Mouse (Mus musculus): Measurements from ENCODE around the gene Hbq1a. TPM values are rescaled to one million over a fixed set of nuclear protein-coding genes. Genes with fewer than 3 reads are reported as not detected.
A peak's percentile ranks its signal among the peaks of the same experiment; 100 is the strongest.
"Not testable (repeated sequence)": the region's sequence is repeated elsewhere in the genome, so short reads cannot be mapped to it uniquely, and the experiment has no call there.

Gene Hbq1a
- polyA plus RNA-seq, 1 experiment from 2014 or later: 0.64 TPM

GRCm38 (mm10) chr11:32292819-32293218 lies 7.0 kb upstream of the Hbq1a start:
- not testable (repeated sequence) for H3K27ac ChIP-seq (ENCODE audit: low read depth, low read length); H3K27me3 ChIP-seq (ENCODE audit: control insufficient read depth, insufficient read depth, low read length); ATAC-seq (replicated peaks; ENCODE audit: insufficient number of reproducible peaks, low FRiP score, low TSS enrichment); H3K9me3 ChIP-seq (replicated peaks; ENCODE audit: control insufficient read depth, low read length); H3K4me1 ChIP-seq (ENCODE audit: control insufficient read depth, insufficient read depth, low read length); H3K36me3 ChIP-seq (ENCODE audit: control insufficient read depth, insufficient read depth, low read length); H3K4me3 ChIP-seq (ENCODE audit: low read depth, low read length); H3K9ac ChIP-seq (ENCODE audit: low read depth, low read length)
- 0 out of 2 replicates have a peak overlapping the region, but pooled peaks have one; percentile 16 for H3K4me2 ChIP-seq
- 69% methylated on average over 4 of the region's 4 CpGs for WGBS (ENCODE audit: insufficient replicate concordance)

- not testable (repeated sequence) for H3K9me3 ChIP-seq (replicated peaks; ENCODE audit: control insufficient read depth, low read length); H3K27me3 ChIP-seq (ENCODE audit: control insufficient read depth, insufficient read depth, low read length); ATAC-seq (replicated peaks; ENCODE audit: insufficient number of reproducible peaks, low FRiP score, low TSS enrichment); H3K36me3 ChIP-seq (ENCODE audit: control insufficient read depth, insufficient read depth, low read length); H3K4me3 ChIP-seq (ENCODE audit: low read depth, low read length); H3K4me1 ChIP-seq (ENCODE audit: control insufficient read depth, insufficient read depth, low read length)
- Histone ChIP-seq H3K4me2 (peak overlapping the region; percentile 24; the same call in 1 of the 2 replicates), H3K27ac (ENCODE audit: low read depth, low read length) (peak overlapping the region; percentile 66), H3K9ac (ENCODE audit: low read depth, low read length) (0 out of 2 replicates have a peak overlapping the region, but pooled peaks have one; percentile 1)
- 54% methylated on average over 3 of the region's 3 CpGs for WGBS (ENCODE audit: insufficient replicate concordance)
Measured at GRCm38 (mm10) chr11:32293479-32293878, 6.4 kb upstream of the Hbq1a start.

GRCm38 (mm10) chr11:32296203-32296602 lies 3.7 kb upstream of the Hbq1a start, which contains the start of gene Hba-a2:
Hba-a2 (plus strand) TSS chr11:32296489.
- not testable (repeated sequence) for H3K9me3 ChIP-seq (replicated peaks; ENCODE audit: control insufficient read depth, low read length); H3K36me3 ChIP-seq (ENCODE audit: control insufficient read depth, insufficient read depth, low read length); H3K27me3 ChIP-seq (ENCODE audit: control insufficient read depth, insufficient read depth, low read length); H3K4me3 ChIP-seq (ENCODE audit: low read depth, low read length); H3K4me1 ChIP-seq (ENCODE audit: control insufficient read depth, insufficient read depth, low read length)
- WGBS (ENCODE audit: insufficient replicate concordance): no CpG with 5 or more reads among the region's 4 CpGs
- ATAC-seq (replicated peaks; ENCODE audit: insufficient number of reproducible peaks, low FRiP score, low TSS enrichment): peak; percentile 82
- Histone ChIP-seq H3K4me2 (peak within 1 kb of the TSS; percentile 49), H3K9ac (ENCODE audit: low read depth, low read length) (0 out of 2 replicates have a peak within 1 kb of the TSS, but pooled peaks have one; percentile 22), H3K27ac (ENCODE audit: low read depth, low read length) (peak within 1 kb of the TSS; percentile 46; the same call in 1 of the 2 replicates)

- 26% methylated on average over 2 of the region's 2 CpGs for WGBS (ENCODE audit: insufficient replicate concordance)
- not testable (repeated sequence) for H3K9ac ChIP-seq (ENCODE audit: low read depth, low read length); H3K4me1 ChIP-seq (ENCODE audit: control insufficient read depth, insufficient read depth, low read length); ATAC-seq (replicated peaks; ENCODE audit: insufficient number of reproducible peaks, low FRiP score, low TSS enrichment); H3K9me3 ChIP-seq (replicated peaks; ENCODE audit: control insufficient read depth, low read length); H3K27ac ChIP-seq (ENCODE audit: low read depth, low read length); H3K36me3 ChIP-seq (ENCODE audit: control insufficient read depth, insufficient read depth, low read length); H3K4me3 ChIP-seq (ENCODE audit: low read depth, low read length); H3K4me2 ChIP-seq
- peaks cover 11% of the 10 kb centered on the region for H3K27me3 ChIP-seq (ENCODE audit: control insufficient read depth, insufficient read depth, low read length)
Measured at GRCm38 (mm10) chr11:32297417-32297816, 2.5 kb upstream of the Hbq1a start.

- H3K27ac ChIP-seq (ENCODE audit: low read depth, low read length): no peak overlapping the region
- no peaks in the 10 kb centered on the region for H3K36me3 ChIP-seq (ENCODE audit: control insufficient read depth, insufficient read depth, low read length)
- H3K4me2 ChIP-seq: no peak overlapping the region; the same call in 1 of the 2 replicates
- H3K4me1 ChIP-seq (ENCODE audit: control insufficient read depth, insufficient read depth, low read length): no peaks in the 10 kb centered on the region
- H3K27me3 ChIP-seq (ENCODE audit: control insufficient read depth, insufficient read depth, low read length): peaks cover 11% of the 10 kb centered on the region
- WGBS (ENCODE audit: insufficient replicate concordance): 76% methylated on average over 1 of the region's 1 CpGs
- no peaks in the 10 kb centered on the region for H3K9me3 ChIP-seq (replicated peaks; ENCODE audit: control insufficient read depth, low read length)
- no peak overlapping the region for H3K9ac ChIP-seq (ENCODE audit: low read depth, low read length)
- no peak overlapping the region for H3K4me3 ChIP-seq (ENCODE audit: low read depth, low read length)
- no peak for ATAC-seq (replicated peaks; ENCODE audit: insufficient number of reproducible peaks, low FRiP score, low TSS enrichment)
Measured at GRCm38 (mm10) chr11:32297866-32298531, 1.9 kb upstream of the Hbq1a start.

GRCm38 (mm10) chr11:32298532-32298918 lies 1.3 kb upstream of the Hbq1a start:
- Histone ChIP-seq H3K4me3 (ENCODE audit: low read depth, low read length) (no peak overlapping the region), H3K36me3 (ENCODE audit: control insufficient read depth, insufficient read depth, low read length) (no peaks in the 10 kb centered on the region), H3K4me1 (ENCODE audit: control insufficient read depth, insufficient read depth, low read length) (no peaks in the 10 kb centered on the region), H3K9me3 (replicated peaks; ENCODE audit: control insufficient read depth, low read length) (no peaks in the 10 kb centered on the region), H3K4me2 (no peak overlapping the region; the same call in 1 of the 2 replicates), H3K27ac (ENCODE audit: low read depth, low read length) (no peak overlapping the region), H3K9ac (ENCODE audit: low read depth, low read length) (no peak overlapping the region), H3K27me3 (ENCODE audit: control insufficient read depth, insufficient read depth, low read length) (peaks cover 11% of the 10 kb centered on the region)
- no peak for ATAC-seq (replicated peaks; ENCODE audit: insufficient number of reproducible peaks, low FRiP score, low TSS enrichment)
- 91% methylated on average over 2 of the region's 2 CpGs for WGBS (ENCODE audit: insufficient replicate concordance)

- Histone ChIP-seq H3K9me3 (replicated peaks; ENCODE audit: control insufficient read depth, low read length) (no peaks in the 10 kb centered on the region), H3K4me3 (ENCODE audit: low read depth, low read length) (0 out of 2 replicates have a peak overlapping the region, but pooled peaks have one; percentile 25), H3K4me1 (ENCODE audit: control insufficient read depth, insufficient read depth, low read length) (no peaks in the 10 kb centered on the region), H3K27me3 (ENCODE audit: control insufficient read depth, insufficient read depth, low read length) (peaks cover 11% of the 10 kb centered on the region), H3K27ac (ENCODE audit: low read depth, low read length) (no peak overlapping the region), H3K36me3 (ENCODE audit: control insufficient read depth, insufficient read depth, low read length) (no peaks in the 10 kb centered on the region), H3K4me2 (peak overlapping the region; percentile 47), H3K9ac (ENCODE audit: low read depth, low read length) (no peak overlapping the region)
- ATAC-seq (replicated peaks; ENCODE audit: insufficient number of reproducible peaks, low FRiP score, low TSS enrichment): no peak
- 48% methylated on average over 14 of the region's 17 CpGs for WGBS (ENCODE audit: insufficient replicate concordance)
Measured at GRCm38 (mm10) chr11:32300279-32301267, 704 bp downstream of the Hbq1a start.

GRCm38 (mm10) chr11:32301506-32301905 lies 1.6 kb downstream of the Hbq1a start:
- Histone ChIP-seq H3K27ac (ENCODE audit: low read depth, low read length) (no peak overlapping the region), H3K4me3 (ENCODE audit: low read depth, low read length) (no peak overlapping the region), H3K36me3 (ENCODE audit: control insufficient read depth, insufficient read depth, low read length) (no peaks in the 10 kb centered on the region), H3K9me3 (replicated peaks; ENCODE audit: control insufficient read depth, low read length) (no peaks in the 10 kb centered on the region), H3K4me2 (no peak overlapping the region), H3K27me3 (ENCODE audit: control insufficient read depth, insufficient read depth, low read length) (peaks cover 11% of the 10 kb centered on the region), H3K9ac (ENCODE audit: low read depth, low read length) (no peak overlapping the region), H3K4me1 (ENCODE audit: control insufficient read depth, insufficient read depth, low read length) (no peaks in the 10 kb centered on the region)
- no peak for ATAC-seq (replicated peaks; ENCODE audit: insufficient number of reproducible peaks, low FRiP score, low TSS enrichment)
- WGBS (ENCODE audit: insufficient replicate concordance): 56% methylated on average over 1 of the region's 1 CpGs
